Mouse (Mus musculus) lung, postnatal 0 days (tissue): ENCODE measurements around the gene Mob3b.

Experiments
- CTCF ChIP-seq: IDR thresholded peaks from 2 replicates; pipeline ENCODE4 v1.5.1; 2016; ENCODE audit warnings: antibody characterized with exemption, mild to moderate bottlenecking
- EP300 ChIP-seq: IDR thresholded peaks from 2 replicates; pipeline ENCODE4 v1.6.1; 2016; ENCODE audit warnings: antibody characterized with exemption, mild to moderate bottlenecking, control low read depth

GRCm38 (mm10) chr4:35140317-35140716 is 17.0 kb downstream of the Mob3b start:
- TF ChIP-seq CTCF (no peak), EP300 (no peak)
